Mouse (Mus musculus) c-Kit-positive CD71-positive TER-119-negative erythroid progenitor cells, embryonic 14.5 days (primary cell): ENCODE data around the gene 4933427D14Rik.

Experiments used
- DNase-seq: peaks from one replicate; pipeline ENCODE4 v3.0.0-alpha.2; 2013; ENCODE audit warnings: low read depth

The 4933427D14Rik gene

DNA sequence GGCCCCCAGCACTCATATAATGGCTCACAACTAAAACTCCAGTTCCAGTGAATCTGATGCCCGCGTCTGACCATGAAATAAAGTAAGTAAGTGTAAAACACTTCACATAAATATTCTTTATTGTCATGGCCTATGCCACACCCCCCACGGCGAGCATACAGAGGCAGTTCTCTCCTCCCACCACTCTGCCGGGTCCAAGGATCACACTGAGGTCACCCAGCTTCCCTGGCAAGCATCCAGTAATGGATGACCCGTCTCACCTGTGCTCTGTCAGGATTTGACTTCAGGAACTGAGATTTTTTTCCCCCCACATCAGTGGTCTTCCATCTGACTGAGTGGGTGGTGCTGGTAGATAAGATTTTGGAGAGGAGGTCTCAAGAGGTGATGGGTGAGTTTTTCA is 67.1 kb downstream of the 4933427D14Rik start:
- no peak for DNase-seq

DNA sequence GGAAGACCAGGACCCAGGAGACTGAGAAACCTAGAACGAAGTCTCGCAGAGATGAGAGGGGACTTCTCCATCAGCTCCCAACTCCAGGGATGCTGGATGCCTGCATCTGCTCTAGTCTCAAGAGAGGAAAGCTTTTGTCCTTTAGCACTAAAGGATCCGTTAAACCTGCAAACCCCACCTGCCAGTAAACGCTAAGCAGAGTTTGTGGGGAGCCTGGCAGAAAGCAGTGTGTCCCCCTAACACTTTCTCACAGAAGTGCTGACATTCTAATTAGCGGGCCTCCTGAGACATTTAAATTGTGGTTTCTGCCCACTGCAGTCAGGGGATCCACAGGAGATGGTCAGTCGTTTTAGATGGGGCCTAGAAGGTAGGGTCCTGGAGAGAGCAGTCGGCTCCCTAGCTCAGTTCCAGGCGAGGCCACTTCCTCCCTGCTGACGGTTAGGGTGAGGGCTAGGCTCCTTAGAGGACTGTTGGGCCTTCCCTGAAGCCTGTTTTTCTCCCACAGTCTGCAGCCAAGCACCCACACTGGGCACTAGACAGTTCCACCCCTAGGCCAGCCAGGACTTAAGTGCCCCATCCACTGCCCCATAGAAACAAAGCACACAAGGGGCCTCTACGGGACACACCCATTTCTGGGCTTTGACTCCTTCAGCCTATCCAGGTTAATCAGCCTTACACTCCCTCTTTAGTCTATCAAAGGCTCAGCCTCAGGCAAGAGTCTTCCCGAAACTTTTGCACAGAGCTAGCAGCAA is 70.9 kb downstream of the 4933427D14Rik start:
- DNase-seq = no peak

DNA sequence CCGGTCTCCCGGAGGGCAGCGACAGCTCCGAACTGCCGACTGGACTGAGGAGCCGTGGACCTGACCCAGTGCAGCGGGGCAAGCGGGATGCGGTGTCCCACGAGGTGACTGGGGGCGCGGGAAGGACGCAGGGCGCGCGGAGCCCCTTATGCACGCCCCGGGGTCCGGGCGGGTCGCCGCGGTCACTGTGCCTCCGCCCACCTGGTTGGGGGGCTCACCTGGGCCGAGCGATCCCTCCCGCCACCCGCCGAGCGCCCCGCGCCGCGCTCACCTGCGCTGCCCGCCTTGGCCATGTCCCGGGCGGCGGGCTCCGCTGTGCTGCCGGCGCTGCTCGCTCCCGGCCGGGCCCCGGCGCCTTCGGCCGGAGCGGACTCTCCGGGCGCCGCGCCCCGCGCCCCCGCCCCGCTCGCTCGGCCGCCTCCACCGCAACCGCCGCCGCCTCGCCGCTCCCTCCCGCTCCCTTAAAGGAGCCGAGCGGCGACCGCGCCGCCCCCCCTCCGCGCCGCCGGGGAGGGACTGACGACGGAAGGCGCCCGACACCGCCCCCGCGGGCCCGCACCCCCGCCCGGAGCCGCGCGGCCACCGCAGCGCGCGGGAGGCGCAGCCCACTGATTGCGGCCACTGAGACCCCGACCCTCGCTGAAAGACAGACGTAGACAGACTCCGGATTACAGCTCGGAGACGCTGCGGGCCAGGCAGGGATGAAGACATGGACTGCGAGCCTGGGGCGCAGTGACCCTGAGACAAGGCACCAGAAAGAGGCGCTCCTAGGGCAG is 71.7 kb downstream of the 4933427D14Rik start, which contains the start of gene Pitpnm3:
TSS of gene Pitpnm3 (minus strand) at position 396 of the 776 bp plus-strand sequence.
- no peak for DNase-seq

DNA sequence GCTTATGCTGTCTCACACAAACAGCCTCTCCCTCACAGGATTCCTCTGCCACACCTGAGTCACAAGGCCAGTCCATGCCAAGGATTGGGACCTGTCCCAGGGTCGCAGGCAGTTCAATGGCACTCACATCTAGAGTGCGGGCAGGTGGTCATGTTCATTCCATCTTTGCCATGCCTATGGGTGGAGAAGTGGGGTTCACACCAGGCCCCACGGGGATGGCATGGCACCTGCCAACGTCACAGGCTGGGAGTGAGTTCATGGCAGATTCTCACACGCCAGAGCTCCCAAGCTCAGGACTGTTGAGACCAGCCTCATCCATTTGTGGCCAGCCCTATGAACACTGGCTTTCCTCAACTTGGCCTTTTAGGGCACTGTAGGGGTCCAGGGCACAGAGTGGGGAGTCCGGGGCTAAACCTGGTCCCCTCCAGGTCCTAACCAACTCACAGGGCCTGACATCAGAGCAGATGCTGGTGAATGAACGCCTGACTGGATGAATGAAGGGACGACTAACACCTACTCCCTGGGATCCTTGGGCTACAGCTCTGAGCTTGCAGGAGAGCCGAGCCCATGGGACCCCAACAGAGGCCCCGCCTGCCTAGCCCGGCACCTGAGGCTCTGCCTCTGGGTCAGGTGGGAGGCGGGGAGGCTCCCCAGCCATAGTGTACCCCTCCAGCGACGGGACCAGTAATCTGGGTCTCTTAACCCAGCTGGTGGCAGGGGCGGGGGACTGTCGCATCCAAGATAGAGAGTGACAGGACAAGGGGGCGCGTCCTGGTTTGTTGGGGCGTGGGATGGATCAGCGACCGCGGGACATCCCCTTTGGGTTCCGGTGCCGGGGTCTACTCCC is 72.5 kb downstream of the 4933427D14Rik start:
- no peak for DNase-seq

DNA sequence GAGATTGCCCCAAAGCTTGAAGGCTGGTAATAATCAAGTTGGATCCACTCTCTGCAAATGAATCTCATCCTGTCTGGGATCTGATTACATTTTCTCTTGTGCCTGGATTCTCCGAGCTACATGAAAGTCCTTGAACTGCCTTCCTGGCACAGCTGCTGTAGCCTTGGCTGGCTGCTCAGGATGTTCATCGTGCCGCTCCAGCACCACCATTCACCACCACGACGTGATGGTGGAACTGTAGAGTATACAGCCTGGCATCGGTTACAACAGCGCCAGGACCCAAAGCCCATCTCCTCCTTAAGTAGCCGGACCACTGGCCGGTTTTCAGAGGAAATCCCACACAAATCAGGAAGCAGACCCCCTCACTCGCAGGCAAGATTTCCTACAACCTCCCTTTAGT is 74.2 kb downstream of the 4933427D14Rik start:
- no peak for DNase-seq

DNA sequence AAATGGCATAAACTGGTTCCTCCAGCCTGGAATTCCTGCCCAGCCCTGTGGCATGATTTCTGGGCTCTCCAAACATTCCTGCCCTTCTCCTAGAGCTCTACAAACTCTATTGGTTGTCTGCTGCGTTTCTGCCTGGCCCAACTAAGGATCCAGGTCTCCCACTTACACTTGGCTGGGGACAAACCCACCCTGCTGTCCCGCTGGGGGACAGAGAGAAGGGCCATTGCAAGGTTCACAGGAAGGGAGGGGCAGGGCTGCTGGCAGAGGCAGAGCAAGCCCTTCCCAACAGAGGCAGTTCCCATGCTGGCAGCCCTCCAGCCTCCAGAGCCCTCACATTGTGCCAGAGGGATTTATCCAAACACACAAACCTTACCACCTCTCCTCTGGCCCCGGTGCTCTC is 75.0 kb downstream of the 4933427D14Rik start:
- DNase-seq = no peak

DNA sequence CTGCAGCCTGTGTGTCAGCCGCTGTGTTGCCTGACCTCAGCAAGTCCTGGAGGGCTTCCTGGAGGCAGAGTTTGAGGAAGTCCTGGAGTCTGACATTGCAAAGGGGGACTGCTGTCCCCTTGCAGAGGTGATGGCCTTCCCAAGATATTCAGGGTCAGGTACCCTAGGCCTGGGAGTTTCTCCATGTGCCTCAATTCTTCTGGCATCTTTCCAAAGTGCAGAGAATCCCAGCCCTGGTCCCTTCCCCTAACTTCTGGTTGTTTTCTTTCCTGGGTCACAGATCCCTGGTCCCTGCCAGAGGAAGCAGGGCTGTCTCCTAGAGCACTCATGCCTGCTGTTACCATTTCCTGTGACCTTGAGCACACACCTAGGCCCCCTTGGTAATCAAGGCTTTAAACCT is 75.6 kb downstream of the 4933427D14Rik start:
- DNase-seq = no peak

DNA sequence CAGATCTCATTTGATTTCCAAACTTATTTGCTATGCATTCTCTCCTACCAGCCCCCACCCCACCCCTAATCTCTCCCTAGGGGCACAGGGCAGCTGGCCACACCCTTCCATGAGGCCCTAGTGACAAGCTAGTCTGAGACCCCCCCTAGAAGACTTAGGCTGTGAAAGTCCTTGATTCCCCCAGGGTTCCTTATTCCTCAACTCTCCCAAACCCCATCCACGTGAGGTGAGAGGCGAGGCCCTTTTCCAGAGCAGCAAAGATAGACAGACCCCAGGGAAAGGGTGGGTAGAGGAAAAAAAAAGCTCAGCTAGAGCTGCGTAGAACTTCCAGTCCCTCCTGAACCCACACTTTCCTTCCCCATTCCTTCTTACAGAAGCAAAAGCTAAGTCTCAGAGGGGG is 76.4 kb downstream of the 4933427D14Rik start:
- no peak for DNase-seq

DNA sequence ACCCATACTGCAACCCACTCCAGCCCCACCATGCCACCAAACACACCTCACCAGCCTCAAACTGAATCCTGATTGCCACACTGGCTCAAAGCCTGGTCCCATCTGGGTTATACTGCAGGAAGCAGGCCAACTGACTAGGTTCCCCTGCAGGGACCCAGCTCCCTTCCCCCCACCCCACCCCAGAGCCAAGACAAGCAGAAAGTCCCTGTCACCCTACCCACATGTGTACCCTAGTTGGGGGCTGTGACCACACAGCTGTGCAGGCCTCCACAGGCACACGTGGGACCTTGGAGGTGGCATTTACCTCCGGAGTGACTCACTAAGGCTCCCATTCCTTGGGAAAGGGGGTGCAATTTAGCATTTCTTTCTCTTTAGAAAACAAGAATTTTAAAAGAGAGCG is 76.8 kb downstream of the 4933427D14Rik start:
- no peak for DNase-seq

DNA sequence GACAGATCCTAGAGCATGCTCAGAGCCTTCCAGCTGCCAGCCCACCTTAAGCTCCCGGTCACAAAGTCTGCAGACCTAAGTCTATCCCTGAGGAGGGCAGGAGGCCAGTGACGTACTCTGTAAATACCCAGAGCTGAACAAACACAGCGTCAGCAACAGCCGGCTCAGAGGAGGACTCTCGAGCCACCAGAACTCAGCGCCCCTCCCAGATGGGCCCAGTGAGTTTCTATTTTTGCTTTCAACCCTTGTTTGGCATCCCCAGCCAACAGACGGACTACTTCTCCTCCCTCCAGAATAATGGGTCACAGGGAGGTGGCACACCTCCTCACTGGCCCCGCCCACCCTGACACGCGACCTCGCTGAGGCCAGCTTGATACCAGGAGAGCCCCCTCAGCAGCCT is 77.2 kb downstream of the 4933427D14Rik start:
- no peak for DNase-seq

DNA sequence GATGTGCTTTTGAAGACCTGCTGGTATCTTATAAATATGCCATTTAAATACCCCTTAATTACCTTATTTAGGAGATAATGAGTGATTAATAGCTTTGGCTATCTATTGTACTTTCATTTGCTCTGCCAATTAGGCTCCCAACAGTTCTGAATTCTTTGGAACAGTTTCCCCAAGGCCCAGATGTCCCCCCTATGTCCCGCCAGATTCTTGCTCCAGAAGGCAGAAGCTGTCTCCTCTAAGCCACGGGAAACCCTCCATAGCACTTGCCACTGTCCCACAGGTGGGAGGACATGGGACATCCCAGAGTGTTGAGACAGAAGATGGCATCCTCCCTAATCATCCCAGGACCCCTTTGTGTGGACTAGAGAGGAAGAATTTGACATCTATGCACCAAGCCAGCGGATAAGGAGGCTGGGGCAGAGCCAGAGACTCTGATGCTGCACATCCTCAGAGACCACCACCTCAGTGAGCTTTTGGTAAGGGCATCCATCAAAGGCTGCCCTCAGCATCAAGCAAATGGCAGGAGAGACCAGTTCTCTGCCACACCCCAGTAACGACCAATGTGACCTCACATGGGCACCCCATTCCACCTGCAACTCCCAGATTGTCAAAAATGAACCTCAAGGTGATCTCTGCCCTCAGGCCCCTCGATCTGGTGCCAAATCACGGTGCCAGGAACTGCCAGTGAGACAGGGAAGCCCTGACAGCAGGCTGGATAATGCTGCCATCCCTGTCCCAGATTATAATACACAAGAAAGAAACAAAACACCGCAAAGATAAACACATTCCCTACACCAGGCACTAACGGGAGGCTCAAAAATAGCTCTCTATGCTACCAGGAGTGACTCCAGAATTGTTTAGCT is 78.0 kb downstream of the 4933427D14Rik start:
- no peak for DNase-seq

DNA sequence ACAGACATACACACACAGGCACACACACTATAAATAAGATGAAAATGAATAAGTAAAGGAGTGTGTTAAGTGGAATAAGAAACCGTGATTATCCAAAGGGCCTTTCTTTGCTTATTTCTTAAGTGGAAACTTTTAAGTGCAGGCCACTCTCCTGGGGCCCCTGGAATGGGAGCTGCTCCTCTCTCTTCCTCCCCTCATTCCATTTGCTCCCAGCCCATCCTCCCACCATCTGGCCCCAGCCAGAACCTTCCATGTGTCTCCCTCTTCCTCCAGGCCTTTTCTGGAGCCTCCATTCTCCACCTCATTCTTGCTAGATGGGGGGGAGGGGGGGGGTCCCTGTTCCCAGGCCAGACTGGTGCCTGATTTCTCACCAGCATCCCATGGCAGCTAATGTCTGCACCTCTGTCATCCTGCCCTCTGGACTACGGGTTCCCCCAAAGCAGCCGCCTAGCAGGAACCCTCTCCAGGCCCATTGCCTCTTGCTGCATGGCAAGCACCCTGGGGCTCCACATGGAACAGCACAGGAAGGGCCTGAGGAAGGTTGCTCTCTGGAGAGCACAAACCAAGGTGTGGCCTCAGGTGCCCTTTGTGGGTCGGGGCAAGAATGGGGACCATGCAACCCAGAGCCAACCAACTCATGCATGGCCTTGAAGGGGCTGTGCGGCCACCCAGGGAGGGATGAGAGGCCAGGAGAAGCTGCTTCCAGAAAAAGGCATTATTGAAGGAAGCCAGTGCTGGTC is 79.6 kb downstream of the 4933427D14Rik start:
- DNase-seq = no peak

DNA sequence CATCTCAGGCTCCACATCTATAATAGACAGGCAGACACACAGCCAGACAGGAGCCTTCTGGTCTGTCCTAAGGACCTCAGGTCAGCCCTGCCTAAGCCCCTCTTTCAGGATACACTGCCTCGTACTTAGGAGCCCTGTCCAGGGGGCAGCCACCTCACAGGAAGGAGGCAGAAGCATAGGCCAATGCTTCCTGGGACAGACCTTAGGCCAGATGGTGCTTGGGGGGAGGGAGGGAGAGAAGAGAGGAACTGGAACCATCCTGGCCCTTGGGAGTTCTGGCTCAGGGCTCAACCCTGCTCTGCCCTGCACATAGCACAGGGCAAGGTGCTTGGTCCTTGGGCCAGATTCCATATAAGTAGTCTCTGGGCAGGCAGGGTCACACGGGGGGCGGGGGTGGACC is 81.5 kb downstream of the 4933427D14Rik start:
- no peak for DNase-seq

DNA sequence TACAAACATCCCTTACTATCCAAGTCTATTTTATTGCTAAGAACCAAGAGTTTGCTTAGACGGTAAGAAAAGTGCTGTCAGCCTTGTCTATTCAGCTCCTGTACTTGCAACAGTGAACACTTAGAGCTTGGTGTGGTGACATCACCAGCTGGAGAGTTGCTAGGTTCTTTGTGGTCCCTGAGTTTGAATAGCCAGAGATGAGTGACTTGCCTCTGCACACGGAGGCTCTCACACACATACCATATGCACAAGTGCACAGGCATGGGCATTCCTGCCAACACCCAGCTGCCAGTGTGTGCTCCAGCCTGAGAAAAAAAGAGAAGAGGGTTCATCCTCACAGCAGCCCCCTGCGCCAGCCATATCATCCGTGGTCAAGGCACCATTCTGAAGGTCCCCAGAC is 83.7 kb downstream of the 4933427D14Rik start:
- no peak for DNase-seq

DNA sequence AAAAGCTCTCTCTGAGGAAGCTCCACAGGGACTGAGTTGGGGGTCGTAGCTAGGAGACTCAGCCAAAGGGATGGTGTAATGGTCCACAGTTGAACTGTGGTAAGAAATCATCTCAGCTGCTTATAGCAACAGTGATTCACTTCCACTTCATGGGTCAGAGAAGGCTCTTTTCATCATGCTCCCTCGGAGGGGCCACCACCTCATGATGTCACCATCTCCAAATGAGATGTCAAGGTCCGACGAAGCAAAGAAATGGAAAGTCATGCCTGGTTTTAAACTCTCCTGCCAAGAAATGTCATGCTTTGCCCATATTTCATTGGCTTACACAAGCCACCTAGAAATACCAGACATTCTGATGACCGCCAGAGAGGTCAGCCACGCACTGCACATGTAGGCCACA is 86.9 kb downstream of the 4933427D14Rik start:
- DNase-seq = no peak

DNA sequence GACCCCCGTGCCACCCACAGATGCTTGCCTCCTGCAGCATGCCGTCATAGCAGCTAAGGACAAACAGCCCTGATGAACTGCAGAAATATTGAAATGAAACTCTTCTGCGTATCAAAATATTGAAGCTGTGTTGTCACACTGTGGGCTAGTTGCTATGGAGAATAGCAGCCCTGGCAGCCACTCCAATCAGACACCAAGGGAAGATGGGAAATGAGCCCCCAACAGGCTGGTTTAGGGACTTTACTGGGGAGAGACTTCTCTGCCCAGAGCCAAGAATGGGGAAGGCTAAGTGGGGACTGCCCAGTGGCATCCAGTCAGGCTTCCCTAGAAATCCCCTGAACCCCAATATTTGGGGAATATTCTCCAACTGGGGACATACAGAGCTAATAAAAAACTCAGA is 88.6 kb downstream of the 4933427D14Rik start:
- DNase-seq = no peak

DNA sequence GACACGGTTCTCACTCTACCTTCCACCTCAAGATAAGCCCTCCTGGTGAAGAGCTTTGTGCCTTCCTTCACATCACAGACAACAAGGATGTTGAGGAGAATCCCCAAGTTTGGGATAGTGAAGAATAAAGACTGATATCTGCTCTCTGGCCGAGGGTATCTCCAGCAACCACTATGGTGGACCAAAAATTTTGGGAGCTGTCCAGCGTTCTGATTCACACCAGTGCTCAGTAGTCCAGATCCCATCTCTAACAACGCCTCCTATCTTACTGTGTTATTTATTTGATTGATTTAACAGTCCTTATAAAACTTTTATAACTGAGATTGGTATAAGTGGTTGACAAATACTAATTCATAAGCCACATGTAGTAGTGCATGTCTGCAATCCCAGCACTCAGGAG is 94.0 kb downstream of the 4933427D14Rik start:
- no peak for DNase-seq

DNA sequence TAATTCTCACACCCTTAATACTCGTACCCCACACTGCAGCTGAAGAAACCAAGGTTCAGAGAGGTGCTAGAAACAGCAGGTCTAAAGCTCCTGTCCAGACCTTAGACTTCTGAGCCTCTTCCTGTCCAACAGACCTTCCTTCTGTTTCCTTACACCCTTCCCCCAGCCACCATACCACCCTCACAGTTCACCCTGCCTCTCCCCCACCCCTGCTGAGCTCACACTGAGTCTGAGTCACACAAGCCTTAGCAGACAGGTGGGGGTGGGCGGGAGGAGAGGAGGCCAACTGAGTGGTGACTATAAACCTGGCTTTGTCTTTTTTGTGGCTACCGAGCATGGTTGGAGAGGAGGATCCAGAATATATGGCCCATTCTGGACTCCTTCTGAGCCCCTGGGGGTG is 96.5 kb downstream of the 4933427D14Rik start:
- no peak for DNase-seq

DNA sequence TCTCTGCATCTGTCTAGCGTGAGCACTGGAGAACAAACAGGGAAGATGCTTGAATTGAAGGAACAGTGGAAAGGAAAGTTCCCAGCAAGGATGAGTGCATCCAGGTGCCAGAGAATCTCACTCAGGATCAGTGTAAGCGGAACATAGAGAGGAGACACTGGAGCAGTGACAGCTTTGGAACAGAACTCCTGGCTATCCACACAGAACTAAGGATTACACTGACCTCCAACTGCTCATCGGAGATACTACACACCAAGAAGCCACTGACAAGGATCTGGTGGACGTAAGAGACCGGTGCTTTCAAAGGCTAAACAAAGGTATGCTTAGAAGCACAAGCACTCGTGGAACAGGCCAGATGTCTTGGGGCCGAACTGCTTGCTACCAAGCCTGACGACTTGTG is 103.0 kb downstream of the 4933427D14Rik start:
- DNase-seq = no peak
